13 mouse cellular contexts compared by ENCODE assay signal in genomic region chr5:127640359-127640758, GRCm38 (mm10). TPM values are rescaled to one million over a fixed set of nuclear protein-coding genes. Genes with fewer than 3 reads are reported as not detected.
DNase-seq lines count a peak whose midpoint lies in the region; ATAC-seq and TF ChIP-seq lines count a peak whose summit lies in the region.
"Had no signal": no experiment of that assay in that cellular context is flagged by ENCODE, and none has a peak within 500 bp of the region (broad histone marks: within the 10 kb centered on the region; RNA-seq: fewer than 3 reads in every experiment).

No protein-coding gene starts in this region.

- no peak overlapping the region for H3K4me3 ChIP-seq in left cerebral cortex, adult 2 months
- H3K4me3 ChIP-seq in thymus, adult 2 months (ENCODE audit: control insufficient read depth, insufficient read depth, low read length), result no peak overlapping the region
- H3K4me3 ChIP-seq in bone marrow, adult 2 months (replicated peaks; ENCODE audit: control insufficient read depth, low read depth, low read length), result no peak overlapping the region

- intact Hi-C loops in left cerebral cortex, adult 2 months (cut with DNase I), result no loop called here
- intact Hi-C loops in left cerebral cortex, postnatal 4 days (cut with DNase I), result no loop called here

- no peaks in the 10 kb centered on the region for H3K36me3 ChIP-seq in thymus, adult 2 months (ENCODE audit: control insufficient read depth, insufficient read depth, low read length)
- H3K36me3 ChIP-seq: G1E had no signal

- DNase-seq in left cerebral cortex, adult 2 months (ENCODE audit: extremely low spot score in 1 of 2, low spot score in 2 of 2), result no peak
- no peak for DNase-seq in left cerebral cortex, postnatal 4 days
- no peak for DNase-seq in thymus, adult 2 months
- no peak for DNase-seq in thymus, postnatal 25 days
- no peak for DNase-seq in ovary, adult 18-20 months (ENCODE audit: low spot score)
- DNase-seq: cerebellum, adult 9-11 months; heart, postnatal 4 days had no signal

- ATAC-seq in monocyte, adult 5-6 weeks (replicated peaks; ENCODE audit: insufficient number of reproducible peaks, low FRiP score, low TSS enrichment, poor library complexity, severe bottlenecking), result no peak
- ATAC-seq: activated CD4-positive, CD25-positive, alpha-beta regulatory T cell, adult 4 months had no signal

- no peaks in the 10 kb centered on the region for H3K4me1 ChIP-seq in thymus, adult 2 months (replicated peaks; ENCODE audit: control insufficient read depth, insufficient read depth, low read length)
- no peaks in the 10 kb centered on the region; the same call in 1 of the 2 replicates for H3K4me1 ChIP-seq in bone marrow, adult 2 months (ENCODE audit: control insufficient read depth, insufficient read depth, low read length)

- peak; percentile 39 for TF ChIP-seq CTCF in left cerebral cortex, adult 2 months (IDR thresholded peaks at IDR 0.05)
- 0 out of 2 replicates have a peak, but pooled peaks have one; percentile 25 for TF ChIP-seq CTCF in thymus, adult 2 months (IDR thresholded peaks at IDR 0.05; ENCODE audit: borderline replicate concordance, control insufficient read depth, extremely low read depth, insufficient read depth, low read length, poor library complexity)
- peak; percentile 36; the same call in 1 of the 2 replicates for TF ChIP-seq CTCF in bone marrow, adult 2 months (IDR thresholded peaks at IDR 0.05; ENCODE audit: control insufficient read depth, insufficient read depth, low read length)

- 98% methylated on average over 3 of the region's 3 CpGs for WGBS in thymus, adult 2 months
- 78% methylated on average over 3 of the region's 3 CpGs for WGBS in bone marrow, adult 2 months

- H3K27ac ChIP-seq in left cerebral cortex, adult 2 months, result no peak overlapping the region
- no peak overlapping the region for H3K27ac ChIP-seq in thymus, adult 2 months (ENCODE audit: control insufficient read depth, insufficient read depth, low read length)
- no peak overlapping the region for H3K27ac ChIP-seq in bone marrow, adult 2 months (ENCODE audit: control insufficient read depth, insufficient read depth, low read depth, low read length, poor library complexity)

- H3K27me3 ChIP-seq in thymus, adult 2 months (ENCODE audit: control insufficient read depth, insufficient read depth, low read length), result no peaks in the 10 kb centered on the region

- no peak for TF ChIP-seq POLR2A in thymus, adult 2 months (IDR thresholded peaks at IDR 0.05; ENCODE audit: control insufficient read depth, extremely low read depth, insufficient read depth, low read length, poor library complexity)
- TF ChIP-seq POLR2A in bone marrow, adult 2 months (IDR thresholded peaks at IDR 0.05; ENCODE audit: borderline replicate concordance, control insufficient read depth, low read depth, low read length), result no peak

RNA-seq across cellular contexts. Expression of gene Slc15a4, which starts 7.7 kb away (rescaled TPM):
- 10 to 100 TPM; 23.6 to 27.8 TPM for total RNA-seq in left cerebral cortex, adult 2 months (2021)
- 10 to 100 TPM; 22.9 to 25.3 TPM for total RNA-seq in left cerebral cortex, postnatal 4 days (2021)
- 45.4 and 53.2 TPM in 2 replicates for polyA plus RNA-seq in thymus, adult 2 months (2012; rRNA removed)
- 16.6 and 30.1 TPM in 2 replicates for polyA plus RNA-seq in bone marrow, adult 2 months (2011; ENCODE audit: insufficient read depth, insufficient read length, low replicate concordance, missing spikeins)
- 143 to 291 TPM (median 159 TPM) in 3 replicates for total RNA-seq in monocyte, adult 5-6 weeks (2017)

RNA-seq across cellular contexts. Expression of gene Glt1d1, which starts 8.3 kb away (rescaled TPM):
- 10 to 100 TPM; 21.6 to 27.1 TPM for total RNA-seq in left cerebral cortex, adult 2 months (2021)
- 10 to 100 TPM; 15.4 to 18.5 TPM for total RNA-seq in left cerebral cortex, postnatal 4 days (2021)
- 0.13 and 0.51 TPM in 2 replicates for polyA plus RNA-seq in thymus, adult 2 months (2012; rRNA removed)
- 1.8 and 4.8 TPM in 2 replicates for polyA plus RNA-seq in bone marrow, adult 2 months (2011; ENCODE audit: insufficient read depth, insufficient read length, low replicate concordance, missing spikeins)
- 2.6 to 6.2 TPM (median 2.7 TPM) in 3 replicates for total RNA-seq in monocyte, adult 5-6 weeks (2017)
- total RNA-seq: heart, adult 8-10 months; heart, postnatal 4 days; megakaryocyte-erythroid progenitor cell, adult 5-6 weeks had no signal
- polyA plus RNA-seq: activated CD4-positive, CD25-positive, alpha-beta regulatory T cell, adult 4 months; G1E had no signal
